Mouse (Mus musculus) midbrain, embryonic 10.5 days (tissue): ENCODE measurements around the gene Tcf7l2. TPM values are rescaled to one million over a fixed set of nuclear protein-coding genes. Genes with fewer than 3 reads are reported as not detected.
A peak's percentile ranks its signal among the peaks of the same experiment; 100 is the strongest.

Source experiments
- DNase-seq: peaks from one replicate; pipeline ENCODE4 v3.0.0-alpha.2; 2017; ENCODE audit warnings: low spot score
- H3K27ac ChIP-seq: fragments of 300-500 bp; sonication (generic); replicated peaks from 2 replicates; pipeline ENCODE4 v1.5.1; 2016; ENCODE audit warnings: mild to moderate bottlenecking
- H3K27me3 ChIP-seq: fragments of 300-500 bp; sonication (generic); 2 replicates; pipeline ENCODE4 v1.6.1; 2016; ENCODE audit warnings: low read depth, mild to moderate bottlenecking; ENCODE audit not compliant: poor library complexity, severe bottlenecking
- H3K36me3 ChIP-seq: fragments of 300-500 bp; sonication (generic); 2 replicates; pipeline ENCODE4 v1.6.1; 2016; ENCODE audit warnings: mild to moderate bottlenecking, moderate library complexity
- H3K4me1 ChIP-seq: fragments of 300-500 bp; sonication (generic); 2 replicates; pipeline ENCODE4 v1.6.1; 2016
- H3K4me3 ChIP-seq: fragments of 300-500 bp; sonication (generic); 2 replicates; pipeline ENCODE4 v1.5.1; 2016; ENCODE audit warnings: mild to moderate bottlenecking, moderate library complexity
- H3K9me3 ChIP-seq: fragments of 300-500 bp; sonication (generic); replicated peaks from 2 replicates; pipeline ENCODE4 v1.6.1; 2016; ENCODE audit warnings: mild to moderate bottlenecking
- WGBS: fragments of 180-500 bp; shearing (Covaris S2); methylation state at CpG from one replicate; pipeline ENCODE4 v1.1.7; 2016; 5-methylcytosine and 5-hydroxymethylcytosine counted together
- polyA plus RNA-seq: library from polyadenylated mRNA; unstranded; fragments of >200 nt; fragmentation: Nextera tagmentation; extraction: Ambion mirVana; gene quantifications from 2 replicates; pipeline ENCODE4 v1.2.1, GENCODE M21; 2016

Gene Tcf7l2
- polyA plus RNA-seq, 1 experiment from 2014 or later, result 180 TPM

- no peaks in the 10 kb centered on the region for H3K27me3 ChIP-seq
- H3K4me1 ChIP-seq, result peaks cover 43% of the 10 kb centered on the region
- DNase-seq, result no peak
- H3K27ac ChIP-seq, result no peak overlapping the region
- peaks cover 41% of the 10 kb centered on the region for H3K36me3 ChIP-seq
- H3K4me3 ChIP-seq, result no peak overlapping the region
- WGBS, result 89% methylated on average over 6 of the region's 6 CpGs
- no peaks in the 10 kb centered on the region for H3K9me3 ChIP-seq
Measured at GRCm38 (mm10) chr19:55867255-55867654, 125.6 kb downstream of the Tcf7l2 start.

- 0 out of 2 replicates have a peak overlapping the region, but pooled peaks have one; percentile 9 for H3K27ac ChIP-seq
- H3K9me3 ChIP-seq, result no peaks in the 10 kb centered on the region
- peaks cover 36% of the 10 kb centered on the region for H3K36me3 ChIP-seq
- no peaks in the 10 kb centered on the region for H3K27me3 ChIP-seq
- DNase-seq, result no peak
- no peak overlapping the region for H3K4me3 ChIP-seq
- H3K4me1 ChIP-seq, result peaks cover 43% of the 10 kb centered on the region
- WGBS, result 64% methylated on average over 3 of the region's 3 CpGs
Measured at GRCm38 (mm10) chr19:55867905-55868304, 126.3 kb downstream of the Tcf7l2 start.

DNA sequence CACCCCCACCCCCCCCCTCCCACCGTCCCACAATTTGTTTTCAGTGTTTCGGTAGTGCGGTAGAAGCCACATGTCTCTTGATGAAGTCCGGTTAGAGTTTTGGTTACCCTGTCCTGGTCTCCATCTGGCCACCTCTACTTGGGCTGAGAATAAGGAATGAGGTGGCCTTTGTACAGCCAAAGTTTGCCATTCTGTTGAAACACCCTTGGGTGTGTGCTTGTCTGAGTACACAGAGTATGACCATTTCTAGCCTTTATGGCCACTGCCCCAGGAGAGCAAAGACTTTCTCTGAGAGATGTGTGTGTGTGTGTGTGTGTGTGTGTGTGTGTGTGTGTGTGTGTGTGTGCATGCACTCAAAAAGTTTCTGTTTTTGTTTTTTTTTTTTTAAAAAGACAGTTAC, 127.0 kb downstream of the Tcf7l2 start:
- WGBS, result 95% methylated on average over 4 of the region's 4 CpGs
- Histone ChIP-seq H3K27ac (no peak overlapping the region), H3K4me3 (no peak overlapping the region), H3K27me3 (no peaks in the 10 kb centered on the region), H3K9me3 (no peaks in the 10 kb centered on the region), H3K4me1 (peaks cover 43% of the 10 kb centered on the region), H3K36me3 (peaks cover 33% of the 10 kb centered on the region)
- no peak for DNase-seq

GRCm38 (mm10) chr19:55870825-55871224, 129.2 kb downstream of the Tcf7l2 start:
- H3K9me3 ChIP-seq, result no peaks in the 10 kb centered on the region
- no peak for DNase-seq
- 82% methylated on average over 12 of the region's 12 CpGs for WGBS
- peaks cover 14% of the 10 kb centered on the region for H3K36me3 ChIP-seq
- H3K27ac ChIP-seq, result no peak overlapping the region
- no peak overlapping the region for H3K4me3 ChIP-seq
- H3K4me1 ChIP-seq, result peaks cover 51% of the 10 kb centered on the region
- no peaks in the 10 kb centered on the region for H3K27me3 ChIP-seq

- Histone ChIP-seq H3K9me3 (no peaks in the 10 kb centered on the region), H3K36me3 (peaks cover 11% of the 10 kb centered on the region), H3K27ac (no peak overlapping the region), H3K4me1 (peaks cover 56% of the 10 kb centered on the region), H3K4me3 (no peak overlapping the region), H3K27me3 (no peaks in the 10 kb centered on the region)
- no peak for DNase-seq
- WGBS, result 78% methylated on average over 3 of the region's 3 CpGs
Measured at GRCm38 (mm10) chr19:55871496-55871895, 129.9 kb downstream of the Tcf7l2 start.

DNA sequence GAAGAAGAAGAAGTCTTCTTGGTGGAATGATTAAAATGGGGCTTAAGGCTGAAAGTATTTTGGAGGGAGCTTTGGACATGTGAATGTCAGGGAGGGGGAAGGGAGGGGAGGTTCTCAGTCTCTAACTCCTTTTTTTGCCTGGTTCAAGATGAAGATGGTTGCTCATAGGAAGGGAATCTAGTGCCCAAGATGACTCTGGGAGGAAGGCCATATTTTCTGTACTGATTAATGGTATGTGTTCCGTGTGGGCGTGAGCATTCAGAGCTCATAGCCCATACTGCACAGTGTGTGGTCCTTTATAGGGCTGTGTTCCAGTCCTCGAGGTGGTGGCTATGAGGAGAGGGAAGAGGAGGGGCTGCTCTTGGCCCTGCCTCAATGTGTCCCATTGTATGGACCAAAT, 131.6 kb downstream of the Tcf7l2 start:
- H3K27ac ChIP-seq, result no peak overlapping the region
- H3K9me3 ChIP-seq, result no peaks in the 10 kb centered on the region
- H3K36me3 ChIP-seq, result peaks cover 9% of the 10 kb centered on the region
- H3K4me1 ChIP-seq, result peaks cover 62% of the 10 kb centered on the region
- no peak for DNase-seq
- H3K4me3 ChIP-seq, result no peak overlapping the region
- 90% methylated on average over 3 of the region's 3 CpGs for WGBS
- no peaks in the 10 kb centered on the region for H3K27me3 ChIP-seq

DNA sequence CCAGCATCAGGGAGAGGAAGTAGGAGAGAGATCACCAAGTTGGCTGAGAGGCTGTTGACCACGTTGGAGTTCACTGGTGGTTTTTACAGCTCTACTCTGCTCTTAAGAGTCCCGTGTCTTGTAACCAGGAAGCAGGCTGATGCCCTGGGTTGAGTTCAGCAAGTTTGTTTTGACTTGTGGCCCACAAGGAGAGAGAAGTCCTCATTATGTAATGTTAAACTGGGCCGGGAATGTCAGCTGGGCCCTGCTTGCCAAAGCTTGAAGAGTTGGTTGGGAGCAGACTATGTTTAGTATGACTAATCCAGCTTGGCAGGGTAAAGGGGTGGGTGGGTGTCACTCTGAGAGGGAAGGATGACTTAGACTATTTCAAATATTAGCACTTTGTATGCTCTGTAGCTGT, 134.9 kb downstream of the Tcf7l2 start:
- WGBS, result 69% methylated on average over 3 of the region's 3 CpGs
- DNase-seq, result no peak
- Histone ChIP-seq H3K27me3 (no peaks in the 10 kb centered on the region), H3K9me3 (no peaks in the 10 kb centered on the region), H3K4me1 (peaks cover 67% of the 10 kb centered on the region), H3K36me3 (peaks cover 5% of the 10 kb centered on the region; the same call in 1 of the 2 replicates), H3K4me3 (no peak overlapping the region), H3K27ac (no peak overlapping the region)

- H3K27me3 ChIP-seq, result no peaks in the 10 kb centered on the region
- peaks cover 5% of the 10 kb centered on the region; the same call in 1 of the 2 replicates for H3K36me3 ChIP-seq
- 21% methylated on average over 7 of the region's 7 CpGs for WGBS
- peak overlapping the region; percentile 65 for H3K27ac ChIP-seq
- H3K4me3 ChIP-seq, result 0 out of 2 replicates have a peak overlapping the region, but pooled peaks have one; percentile 9
- DNase-seq, result peak; percentile 78
- H3K9me3 ChIP-seq, result no peaks in the 10 kb centered on the region
- peaks cover 61% of the 10 kb centered on the region for H3K4me1 ChIP-seq
Measured at GRCm38 (mm10) chr19:55877404-55877915, 135.8 kb downstream of the Tcf7l2 start.

DNA sequence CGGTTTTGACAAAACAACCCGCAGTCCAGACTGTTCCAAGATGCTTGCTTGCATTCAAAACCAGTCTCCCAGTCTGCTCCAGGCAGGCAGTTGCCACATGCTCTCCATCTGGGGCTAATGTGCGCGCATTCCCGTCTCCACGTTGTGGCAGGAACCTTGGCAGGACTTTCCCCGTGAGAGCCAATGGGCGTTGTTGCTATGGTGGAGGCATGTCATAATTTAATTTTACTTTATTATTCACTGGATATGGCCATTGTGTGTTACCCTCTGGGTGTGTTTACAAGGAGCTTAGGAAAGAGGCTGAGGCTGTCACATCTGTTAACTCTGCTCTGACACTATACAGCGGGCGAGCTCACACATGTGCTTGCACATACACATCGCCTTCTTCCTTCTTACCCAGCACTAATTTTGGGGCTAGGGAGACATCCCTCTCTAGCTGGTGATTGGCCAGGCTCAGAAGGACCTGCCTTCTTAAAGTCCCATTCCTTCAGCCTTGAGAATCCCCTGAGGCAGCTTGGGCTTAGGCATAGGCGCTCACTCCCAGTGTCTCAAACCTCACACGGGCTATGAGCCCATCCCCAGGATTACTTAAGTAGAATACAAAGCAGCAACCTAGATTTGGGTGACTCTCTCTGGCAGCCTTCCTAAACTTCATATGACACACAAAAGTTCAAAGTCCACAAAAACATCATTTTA, 139.2 kb downstream of the Tcf7l2 start:
- no peaks in the 10 kb centered on the region for H3K27me3 ChIP-seq
- no peaks in the 10 kb centered on the region for H3K9me3 ChIP-seq
- DNase-seq, result no peak
- WGBS, result 72% methylated on average over 13 of the region's 13 CpGs
- no peak overlapping the region for H3K4me3 ChIP-seq
- H3K4me1 ChIP-seq, result peaks cover 80% of the 10 kb centered on the region
- H3K27ac ChIP-seq, result peak overlapping the region; percentile 57
- H3K36me3 ChIP-seq, result no peaks in the 10 kb centered on the region

DNA sequence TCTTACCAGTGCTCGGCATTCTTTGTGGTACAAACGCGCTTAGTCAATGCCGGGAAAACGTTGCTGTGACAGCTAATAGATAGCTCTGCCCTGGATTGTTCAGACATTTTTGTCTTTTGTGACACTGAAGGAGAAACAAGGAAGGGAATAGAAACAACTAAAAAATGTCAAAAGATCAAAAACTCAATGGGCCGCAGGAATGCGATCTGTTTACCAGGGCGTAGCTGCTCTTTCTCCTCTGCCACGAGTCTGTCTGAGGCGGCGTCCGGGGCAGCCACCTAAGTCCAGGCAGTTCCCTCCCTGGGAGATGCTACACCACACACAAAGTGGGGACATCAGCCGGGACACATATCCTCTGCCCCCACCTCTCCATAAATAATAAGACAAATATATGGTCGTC, 144.9 kb downstream of the Tcf7l2 start:
- Histone ChIP-seq H3K9me3 (0 out of 2 replicates have a peak, but pooled peaks cover 2% of the 10 kb centered on the region), H3K27ac (peak overlapping the region; percentile 59; the same call in 1 of the 2 replicates), H3K4me3 (peak overlapping the region; percentile 26; the same call in 1 of the 2 replicates), H3K4me1 (peaks cover 62% of the 10 kb centered on the region), H3K27me3 (peaks cover 5% of the 10 kb centered on the region), H3K36me3 (no peaks in the 10 kb centered on the region)
- WGBS, result 46% methylated on average over 14 of the region's 14 CpGs
- DNase-seq, result no peak

GRCm38 (mm10) chr19:55891692-55892183, 150.1 kb downstream of the Tcf7l2 start:
- 54% methylated on average over 9 of the region's 9 CpGs for WGBS
- H3K9me3 ChIP-seq, result 0 out of 2 replicates have a peak, but pooled peaks cover 2% of the 10 kb centered on the region
- peak overlapping the region; percentile 27; the same call in 1 of the 2 replicates for H3K4me3 ChIP-seq
- H3K27me3 ChIP-seq, result peaks cover 28% of the 10 kb centered on the region
- H3K4me1 ChIP-seq, result peaks cover 77% of the 10 kb centered on the region
- DNase-seq, result no peak
- peak overlapping the region; percentile 84 for H3K27ac ChIP-seq
- H3K36me3 ChIP-seq, result no peaks in the 10 kb centered on the region

GRCm38 (mm10) chr19:55893557-55893956, 151.9 kb downstream of the Tcf7l2 start:
- DNase-seq, result no peak
- peaks cover 89% of the 10 kb centered on the region for H3K4me1 ChIP-seq
- 0 out of 2 replicates have a peak, but pooled peaks cover 2% of the 10 kb centered on the region for H3K9me3 ChIP-seq
- H3K27ac ChIP-seq, result peak overlapping the region; percentile 84
- 45% methylated on average over 11 of the region's 11 CpGs for WGBS
- H3K36me3 ChIP-seq, result no peaks in the 10 kb centered on the region
- peak overlapping the region; percentile 60 for H3K4me3 ChIP-seq
- peaks cover 46% of the 10 kb centered on the region for H3K27me3 ChIP-seq

DNA sequence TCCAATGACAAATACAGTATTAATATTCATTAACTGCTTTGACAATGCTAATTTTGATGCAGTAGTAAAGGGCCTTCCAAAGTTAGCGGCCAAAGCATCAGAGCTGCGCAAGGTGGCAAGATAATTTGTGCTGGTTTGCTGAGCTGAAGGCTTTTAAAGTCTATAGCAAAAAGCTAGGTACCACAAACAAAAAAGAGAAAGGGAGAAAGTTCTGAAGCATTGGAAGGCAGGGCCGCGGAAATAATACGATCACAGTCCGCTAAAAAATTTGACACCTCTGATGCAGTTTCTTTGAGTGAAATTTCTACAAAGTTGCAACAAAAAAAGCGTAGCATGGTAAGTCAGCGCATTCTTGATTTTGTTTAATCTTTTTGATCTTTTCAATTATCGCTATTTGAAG, 152.8 kb downstream of the Tcf7l2 start:
- H3K4me3 ChIP-seq, result peak overlapping the region; percentile 60
- H3K27me3 ChIP-seq, result peaks cover 54% of the 10 kb centered on the region
- peak overlapping the region; percentile 23; the same call in 1 of the 2 replicates for H3K27ac ChIP-seq

More for the DNA sequence above, 152.8 kb downstream of the Tcf7l2 start:
- 27% methylated on average over 9 of the region's 9 CpGs for WGBS
- Histone ChIP-seq H3K36me3 (no peaks in the 10 kb centered on the region), H3K9me3 (no peaks in the 10 kb centered on the region), H3K4me1 (peaks cover 93% of the 10 kb centered on the region)
- DNase-seq, result no peak
